Mouse (Mus musculus): Measurements from ENCODE around the gene Eftud2. TPM values are rescaled to one million over a fixed set of nuclear protein-coding genes. Genes with fewer than 3 reads are reported as not detected.

The Eftud2 gene
- total RNA-seq, 1 experiment from 2014 or later = 122 TPM

GRCm38 (mm10) chr11:102887433-102887832, 6.6 kb upstream of the Eftud2 start:
- no peak for ATAC-seq (replicated peaks in 1 of 2; ENCODE audit: insufficient read depth in 1 of 2, low FRiP score in 2 of 2, low TSS enrichment in 1 of 2, low read depth in 1 of 2, poor library complexity in 2 of 2, severe bottlenecking in 2 of 2)

GRCm38 (mm10) chr11:102884616-102885219, 3.9 kb upstream of the Eftud2 start, which contains the start of gene Fam187a:
Gene Fam187a (plus strand): TSS chr11:102885169.
- ATAC-seq (replicated peaks in 1 of 2; ENCODE audit: insufficient read depth in 1 of 2, low FRiP score in 2 of 2, low TSS enrichment in 1 of 2, low read depth in 1 of 2, poor library complexity in 2 of 2, severe bottlenecking in 2 of 2) = no peak

GRCm38 (mm10) chr11:102881314-102882198, 771 bp upstream of the Eftud2 start:
- peak in 1 of 2 experiments; percentile 3; a peak in 1 of 4 replicates for ATAC-seq (replicated peaks in 1 of 2; ENCODE audit: insufficient read depth in 1 of 2, low FRiP score in 2 of 2, low TSS enrichment in 1 of 2, low read depth in 1 of 2, poor library complexity in 2 of 2, severe bottlenecking in 2 of 2)

GRCm38 (mm10) chr11:102879558-102879957, 1.2 kb downstream of the Eftud2 start:
- no peak for ATAC-seq (replicated peaks in 1 of 2; ENCODE audit: insufficient read depth in 1 of 2, low FRiP score in 2 of 2, low TSS enrichment in 1 of 2, low read depth in 1 of 2, poor library complexity in 2 of 2, severe bottlenecking in 2 of 2)

- no peak for ATAC-seq (replicated peaks in 1 of 2; ENCODE audit: insufficient read depth in 1 of 2, low FRiP score in 2 of 2, low TSS enrichment in 1 of 2, low read depth in 1 of 2, poor library complexity in 2 of 2, severe bottlenecking in 2 of 2)
Measured at GRCm38 (mm10) chr11:102874801-102875334, 5.9 kb downstream of the Eftud2 start.

- peak; percentile 53 to 81; a peak in 1 of 4 replicates for ATAC-seq (replicated peaks in 1 of 2; ENCODE audit: insufficient read depth in 1 of 2, low FRiP score in 2 of 2, low TSS enrichment in 1 of 2, low read depth in 1 of 2, poor library complexity in 2 of 2, severe bottlenecking in 2 of 2)
Measured at GRCm38 (mm10) chr11:102864272-102864671, 16.5 kb downstream of the Eftud2 start.

- ATAC-seq (replicated peaks in 1 of 2; ENCODE audit: insufficient read depth in 1 of 2, low FRiP score in 2 of 2, low TSS enrichment in 1 of 2, low read depth in 1 of 2, poor library complexity in 2 of 2, severe bottlenecking in 2 of 2) = no peak
Measured at GRCm38 (mm10) chr11:102859933-102860332, 20.9 kb downstream of the Eftud2 start.

GRCm38 (mm10) chr11:102858951-102859350, 21.8 kb downstream of the Eftud2 start:
- no peak for ATAC-seq (replicated peaks in 1 of 2; ENCODE audit: insufficient read depth in 1 of 2, low FRiP score in 2 of 2, low TSS enrichment in 1 of 2, low read depth in 1 of 2, poor library complexity in 2 of 2, severe bottlenecking in 2 of 2)

- no peak for ATAC-seq (replicated peaks in 1 of 2; ENCODE audit: insufficient read depth in 1 of 2, low FRiP score in 2 of 2, low TSS enrichment in 1 of 2, low read depth in 1 of 2, poor library complexity in 2 of 2, severe bottlenecking in 2 of 2)
Measured at GRCm38 (mm10) chr11:102855941-102856340, 24.8 kb downstream of the Eftud2 start.

- no peak for ATAC-seq (replicated peaks in 1 of 2; ENCODE audit: insufficient read depth in 1 of 2, low FRiP score in 2 of 2, low TSS enrichment in 1 of 2, low read depth in 1 of 2, poor library complexity in 2 of 2, severe bottlenecking in 2 of 2)
Measured at GRCm38 (mm10) chr11:102853760-102854159, 27.0 kb downstream of the Eftud2 start.

GRCm38 (mm10) chr11:102851883-102852282, 28.9 kb downstream of the Eftud2 start:
- 0 out of 4 replicates have a peak, but pooled peaks have one; percentile 21 to 32 for ATAC-seq (replicated peaks in 1 of 2; ENCODE audit: insufficient read depth in 1 of 2, low FRiP score in 2 of 2, low TSS enrichment in 1 of 2, low read depth in 1 of 2, poor library complexity in 2 of 2, severe bottlenecking in 2 of 2)

GRCm38 (mm10) chr11:102845926-102846325, 34.9 kb downstream of the Eftud2 start:
- no peak for ATAC-seq (replicated peaks in 1 of 2; ENCODE audit: insufficient read depth in 1 of 2, low FRiP score in 2 of 2, low TSS enrichment in 1 of 2, low read depth in 1 of 2, poor library complexity in 2 of 2, severe bottlenecking in 2 of 2)

- ATAC-seq (replicated peaks in 1 of 2; ENCODE audit: insufficient read depth in 1 of 2, low FRiP score in 2 of 2, low TSS enrichment in 1 of 2, low read depth in 1 of 2, poor library complexity in 2 of 2, severe bottlenecking in 2 of 2) = no peak
Measured at GRCm38 (mm10) chr11:102838616-102839150, 42.1 kb downstream of the Eftud2 start.

- ATAC-seq (replicated peaks in 1 of 2; ENCODE audit: insufficient read depth in 1 of 2, low FRiP score in 2 of 2, low TSS enrichment in 1 of 2, low read depth in 1 of 2, poor library complexity in 2 of 2, severe bottlenecking in 2 of 2) = no peak
Measured at GRCm38 (mm10) chr11:102838126-102838525, 42.7 kb downstream of the Eftud2 start.

- ATAC-seq (replicated peaks in 1 of 2; ENCODE audit: insufficient read depth in 1 of 2, low FRiP score in 2 of 2, low TSS enrichment in 1 of 2, low read depth in 1 of 2, poor library complexity in 2 of 2, severe bottlenecking in 2 of 2) = no peak
Measured at GRCm38 (mm10) chr11:102837385-102837784, 43.4 kb downstream of the Eftud2 start.

GRCm38 (mm10) chr11:102836146-102836545, 44.6 kb downstream of the Eftud2 start:
- ATAC-seq (replicated peaks in 1 of 2; ENCODE audit: insufficient read depth in 1 of 2, low FRiP score in 2 of 2, low TSS enrichment in 1 of 2, low read depth in 1 of 2, poor library complexity in 2 of 2, severe bottlenecking in 2 of 2) = no peak

GRCm38 (mm10) chr11:102835549-102835948, 45.2 kb downstream of the Eftud2 start, which contains the start of gene Higd1b:
Gene Higd1b (plus strand): TSS chr11:102835849.
- no peak for ATAC-seq (replicated peaks in 1 of 2; ENCODE audit: insufficient read depth in 1 of 2, low FRiP score in 2 of 2, low TSS enrichment in 1 of 2, low read depth in 1 of 2, poor library complexity in 2 of 2, severe bottlenecking in 2 of 2)

- ATAC-seq (replicated peaks in 1 of 2; ENCODE audit: insufficient read depth in 1 of 2, low FRiP score in 2 of 2, low TSS enrichment in 1 of 2, low read depth in 1 of 2, poor library complexity in 2 of 2, severe bottlenecking in 2 of 2) = no peak
Measured at GRCm38 (mm10) chr11:102834219-102834618, 46.6 kb downstream of the Eftud2 start.

Measured in hematopoietic stem cell, adult 5-6 weeks (primary cell).